Mouse (Mus musculus) mature B cell (primary cell): Measurements from ENCODE around the gene U2af1.

ENCODE experiments used
- in situ Hi-C: fragments of 300-500 bp; cut with MboI; formaldehyde crosslinking; loops from 2 replicates; pipeline ENCODE4 v1.14.3; 2019

U2af1 gene

GRCm38 (mm10) chr17:31662855-31663254 is 4.2 kb upstream of the U2af1 start:
- in situ Hi-C loops = no loop called here

- in situ Hi-C loops = no loop called here
These were observed 2.1 kb upstream of the U2af1 start for GRCm38 (mm10) chr17:31660661-31661250.

- in situ Hi-C loops = no loop called here
These were observed 590 bp downstream of the U2af1 start for GRCm38 (mm10) chr17:31658136-31658467.

GRCm38 (mm10) chr17:31657141-31657983 is 1.3 kb downstream of the U2af1 start:
- in situ Hi-C loops = no loop called here

GRCm38 (mm10) chr17:31656682-31657081 is 2.0 kb downstream of the U2af1 start:
- in situ Hi-C loops = no loop called here

GRCm38 (mm10) chr17:31655366-31655765 is 3.3 kb downstream of the U2af1 start:
- in situ Hi-C loops = no loop called here

GRCm38 (mm10) chr17:31653277-31653676 is 5.4 kb downstream of the U2af1 start:
- in situ Hi-C loops = no loop called here

- in situ Hi-C loops = no loop called here
These were observed 6.5 kb downstream of the U2af1 start for GRCm38 (mm10) chr17:31652152-31652551.

- in situ Hi-C loops = no loop called here
These were observed 12.3 kb downstream of the U2af1 start for GRCm38 (mm10) chr17:31646199-31647002.

GRCm38 (mm10) chr17:31642913-31643312 is 15.8 kb downstream of the U2af1 start:
- in situ Hi-C loops = no loop called here

GRCm38 (mm10) chr17:31642331-31642730 is 16.4 kb downstream of the U2af1 start:
- in situ Hi-C loops = no loop called here

- in situ Hi-C loops = no loop called here
These were observed 19.0 kb downstream of the U2af1 start for GRCm38 (mm10) chr17:31639651-31640050.

- in situ Hi-C loops = no loop called here
These were observed 20.7 kb downstream of the U2af1 start for GRCm38 (mm10) chr17:31637866-31638570.

GRCm38 (mm10) chr17:31636942-31637811 is 21.5 kb downstream of the U2af1 start, which contains the start of gene Cbs:
Cbs (minus strand) TSS chr17:31637238.
- in situ Hi-C loops = no loop called here

GRCm38 (mm10) chr17:31636277-31636941 is 22.3 kb downstream of the U2af1 start:
- in situ Hi-C loops = no loop called here

GRCm38 (mm10) chr17:31635781-31636180 is 22.9 kb downstream of the U2af1 start:
- in situ Hi-C loops = no loop called here

- in situ Hi-C loops = no loop called here
These were observed 23.8 kb downstream of the U2af1 start for GRCm38 (mm10) chr17:31634896-31635295.

GRCm38 (mm10) chr17:31633007-31633406 is 25.7 kb downstream of the U2af1 start:
- in situ Hi-C loops = no loop called here

- in situ Hi-C loops = no loop called here
These were observed 27.5 kb downstream of the U2af1 start for GRCm38 (mm10) chr17:31631081-31631800.

- in situ Hi-C loops = no loop called here
These were observed 30.7 kb downstream of the U2af1 start for GRCm38 (mm10) chr17:31627961-31628360.
